Mouse (Mus musculus) splenic B cell, adult 2 months (primary cell): Measurements from ENCODE around the gene Cps1.

ENCODE experiments used
- DNase-seq: peaks from one replicate; pipeline ENCODE4 v3.0.0-alpha.2; 2011; ENCODE audit warnings: low read depth, low spot score
- H3K27me3 ChIP-seq: 2 replicates; pipeline ENCODE4 v1.6.1; 2012; ENCODE audit warnings: mild to moderate bottlenecking, low read length, moderate library complexity, mixed read lengths; ENCODE audit not compliant: control insufficient read depth, poor library complexity, insufficient read depth, severe bottlenecking
- H3K36me3 ChIP-seq: 2 replicates; pipeline ENCODE4 v1.6.1; 2012; ENCODE audit warnings: mild to moderate bottlenecking, low read length, moderate library complexity, mixed read lengths; ENCODE audit not compliant: control insufficient read depth, poor library complexity, insufficient read depth, severe bottlenecking

Gene Cps1

GRCm38 (mm10) chr1:67181165-67181564 lies 58.3 kb downstream of the Cps1 start:
- Histone ChIP-seq H3K27me3 (no peaks in the 10 kb centered on the region), H3K36me3 (no peaks in the 10 kb centered on the region)
- DNase-seq = no peak

GRCm38 (mm10) chr1:67182201-67182600 lies 59.4 kb downstream of the Cps1 start:
- no peaks in the 10 kb centered on the region for H3K27me3 ChIP-seq
- no peaks in the 10 kb centered on the region for H3K36me3 ChIP-seq
- no peak for DNase-seq

- H3K36me3 ChIP-seq = no peaks in the 10 kb centered on the region
- no peak for DNase-seq
Measured at GRCm38 (mm10) chr1:67183532-67183931, 60.7 kb downstream of the Cps1 start.

GRCm38 (mm10) chr1:67184134-67184533 lies 61.3 kb downstream of the Cps1 start:
- Histone ChIP-seq H3K27me3 (no peaks in the 10 kb centered on the region), H3K36me3 (no peaks in the 10 kb centered on the region)
- DNase-seq = no peak

More at GRCm38 (mm10) chr1:67183532-67183931, 60.7 kb downstream of the Cps1 start:
- no peaks in the 10 kb centered on the region for H3K27me3 ChIP-seq

- Histone ChIP-seq H3K27me3 (no peaks in the 10 kb centered on the region), H3K36me3 (no peaks in the 10 kb centered on the region)
- no peak for DNase-seq
Measured at GRCm38 (mm10) chr1:67197335-67197734, 74.5 kb downstream of the Cps1 start.

- DNase-seq = no peak
- no peaks in the 10 kb centered on the region for H3K27me3 ChIP-seq
- no peaks in the 10 kb centered on the region for H3K36me3 ChIP-seq
Measured at GRCm38 (mm10) chr1:67218339-67218944, 95.6 kb downstream of the Cps1 start.

GRCm38 (mm10) chr1:67223666-67224065 lies 100.8 kb downstream of the Cps1 start:
- H3K27me3 ChIP-seq = no peaks in the 10 kb centered on the region
- no peaks in the 10 kb centered on the region for H3K36me3 ChIP-seq
- DNase-seq = no peak

GRCm38 (mm10) chr1:67234861-67235260 lies 112.0 kb downstream of the Cps1 start:
- DNase-seq = no peak
- no peaks in the 10 kb centered on the region for H3K36me3 ChIP-seq
- H3K27me3 ChIP-seq = no peaks in the 10 kb centered on the region

GRCm38 (mm10) chr1:67235468-67236217 lies 112.8 kb downstream of the Cps1 start:
- H3K36me3 ChIP-seq = no peaks in the 10 kb centered on the region
- H3K27me3 ChIP-seq = no peaks in the 10 kb centered on the region
- no peak for DNase-seq

- Histone ChIP-seq H3K36me3 (no peaks in the 10 kb centered on the region), H3K27me3 (no peaks in the 10 kb centered on the region)
- DNase-seq = no peak
Measured at GRCm38 (mm10) chr1:67238446-67238845, 115.6 kb downstream of the Cps1 start.

- Histone ChIP-seq H3K27me3 (no peaks in the 10 kb centered on the region), H3K36me3 (no peaks in the 10 kb centered on the region)
- no peak for DNase-seq
Measured at GRCm38 (mm10) chr1:67238941-67239340, 116.1 kb downstream of the Cps1 start.

- no peak for DNase-seq
- H3K36me3 ChIP-seq = no peaks in the 10 kb centered on the region
- H3K27me3 ChIP-seq = no peaks in the 10 kb centered on the region
Measured at GRCm38 (mm10) chr1:67265222-67265621, 142.4 kb downstream of the Cps1 start.

GRCm38 (mm10) chr1:67267972-67268371 lies 145.1 kb downstream of the Cps1 start:
- no peak for DNase-seq
- Histone ChIP-seq H3K36me3 (no peaks in the 10 kb centered on the region), H3K27me3 (no peaks in the 10 kb centered on the region)

- Histone ChIP-seq H3K27me3 (no peaks in the 10 kb centered on the region), H3K36me3 (no peaks in the 10 kb centered on the region)
- DNase-seq = no peak
Measured at GRCm38 (mm10) chr1:67268450-67268849, 145.6 kb downstream of the Cps1 start.

GRCm38 (mm10) chr1:67276270-67276669 lies 153.4 kb downstream of the Cps1 start:
- Histone ChIP-seq H3K27me3 (no peaks in the 10 kb centered on the region), H3K36me3 (no peaks in the 10 kb centered on the region)
- no peak for DNase-seq
